Mouse (Mus musculus) hindbrain, embryonic 15.5 days (tissue): Measurements from ENCODE around the gene Cldn19. TPM values are rescaled to one million over a fixed set of nuclear protein-coding genes. Genes with fewer than 3 reads are reported as not detected.

Source experiments
- ATAC-seq: fragments of 200-750 bp; cut with Nextera tagmentation; 2 replicates; pipeline ENCODE4 v1.8.0; 2017; ENCODE audit warnings: low read depth, moderate number of reproducible peaks, moderate TSS enrichment; ENCODE audit not compliant: low FRiP score
- H3K27ac ChIP-seq: fragments of 300-500 bp; sonication (generic); replicated peaks from 2 replicates; pipeline ENCODE4 v1.5.1; 2015; ENCODE audit warnings: mild to moderate bottlenecking, inconsistent platforms
- H3K27me3 ChIP-seq: fragments of 300-500 bp; sonication (generic); 2 replicates; pipeline ENCODE4 v1.6.1; 2015; ENCODE audit warnings: control low read depth, inconsistent platforms
- H3K36me3 ChIP-seq: fragments of 300-500 bp; sonication (generic); 2 replicates; pipeline ENCODE4 v1.6.1; 2015; ENCODE audit warnings: control low read depth, inconsistent platforms
- H3K4me1 ChIP-seq: fragments of 300-500 bp; sonication (generic); replicated peaks from 2 replicates; pipeline ENCODE4 v1.6.1; 2015; ENCODE audit warnings: control low read depth, inconsistent platforms
- H3K4me2 ChIP-seq: fragments of 300-500 bp; sonication (generic); 2 replicates; pipeline ENCODE4 v1.6.1; 2015; ENCODE audit warnings: moderate library complexity, mild to moderate bottlenecking, inconsistent platforms
- H3K4me3 ChIP-seq: fragments of 300-500 bp; sonication (generic); 2 replicates; pipeline ENCODE4 v1.5.1; 2015; ENCODE audit warnings: mild to moderate bottlenecking, inconsistent platforms
- H3K9ac ChIP-seq: fragments of 300-500 bp; sonication (generic); 2 replicates; pipeline ENCODE4 v1.6.1; 2015; ENCODE audit warnings: inconsistent platforms
- H3K9me3 ChIP-seq: fragments of 300-500 bp; sonication (generic); 2 replicates; pipeline ENCODE4 v1.6.1; 2016; ENCODE audit warnings: control low read depth, inconsistent platforms
- WGBS: fragments of 180-500 bp; shearing (Covaris S2); methylation state at CpG from one replicate; pipeline ENCODE4 v1.1.7; 2015; 5-methylcytosine and 5-hydroxymethylcytosine counted together
- polyA plus RNA-seq: library from polyadenylated mRNA; unstranded; fragments of >200 nt; fragmentation: Nextera tagmentation; extraction: Ambion mirVana; gene quantifications from 2 replicates; pipeline ENCODE4 v1.2.1, GENCODE M21; 2015

Gene Cldn19
- polyA plus RNA-seq: 0.80 and 1.2 TPM in 2 replicates

GRCm38 (mm10) chr4:119255351-119255750 is at the start of gene Cldn19:
Gene Cldn19, plus strand, starts transcription at chr4:119255414.
- no peak within 1 kb of the TSS for H3K4me2 ChIP-seq
- H3K4me3 ChIP-seq: no peak within 1 kb of the TSS
- no peak within 1 kb of the TSS for H3K9ac ChIP-seq
- 81% methylated on average over 12 of the region's 12 CpGs for WGBS
- no peaks in the 10 kb centered on the region for H3K36me3 ChIP-seq
- no peaks in the 10 kb centered on the region for H3K27me3 ChIP-seq
- ATAC-seq: no peak
- peak within 1 kb of the TSS; percentile 59 for H3K27ac ChIP-seq
- no peaks in the 10 kb centered on the region for H3K9me3 ChIP-seq
- peaks cover 20% of the 10 kb centered on the region for H3K4me1 ChIP-seq

GRCm38 (mm10) chr4:119216667-119217066 is 38.5 kb upstream of the Cldn19 start:
- H3K27ac ChIP-seq: no peak overlapping the region
- H3K36me3 ChIP-seq: 0 out of 2 replicates have a peak, but pooled peaks cover 5% of the 10 kb centered on the region
- no peak overlapping the region for H3K9ac ChIP-seq
- H3K27me3 ChIP-seq: no peaks in the 10 kb centered on the region
- no peak overlapping the region for H3K4me2 ChIP-seq
- WGBS: 67% methylated on average over 8 of the region's 8 CpGs
- H3K4me3 ChIP-seq: no peak overlapping the region
- no peaks in the 10 kb centered on the region for H3K9me3 ChIP-seq
- no peaks in the 10 kb centered on the region for H3K4me1 ChIP-seq
- peak; percentile 31; the same call in 1 of the 2 replicates for ATAC-seq

GRCm38 (mm10) chr4:119218169-119218568 is 37.0 kb upstream of the Cldn19 start, which contains the start of gene Tmem269:
Gene Tmem269, minus strand, starts transcription at chr4:119218217.
- Histone ChIP-seq H3K9me3 (no peaks in the 10 kb centered on the region), H3K4me3 (no peak within 1 kb of the TSS), H3K27me3 (no peaks in the 10 kb centered on the region), H3K27ac (no peak within 1 kb of the TSS), H3K36me3 (0 out of 2 replicates have a peak, but pooled peaks cover 5% of the 10 kb centered on the region), H3K4me2 (no peak within 1 kb of the TSS), H3K4me1 (no peaks in the 10 kb centered on the region), H3K9ac (no peak within 1 kb of the TSS)
- no peak for ATAC-seq
- 14% methylated on average over 11 of the region's 11 CpGs for WGBS

GRCm38 (mm10) chr4:119223696-119224095 is 31.5 kb upstream of the Cldn19 start:
- Histone ChIP-seq H3K27me3 (no peaks in the 10 kb centered on the region), H3K4me2 (no peak overlapping the region), H3K4me1 (no peaks in the 10 kb centered on the region), H3K4me3 (no peak overlapping the region), H3K9ac (no peak overlapping the region), H3K27ac (no peak overlapping the region), H3K9me3 (no peaks in the 10 kb centered on the region), H3K36me3 (peaks cover 47% of the 10 kb centered on the region)
- 87% methylated on average over 1 of the region's 1 CpGs for whole genome bisulfite sequencing
- no peak for ATAC-seq

GRCm38 (mm10) chr4:119224534-119224933 is 30.7 kb upstream of the Cldn19 start:
- Histone ChIP-seq H3K36me3 (peaks cover 47% of the 10 kb centered on the region), H3K4me2 (no peak overlapping the region), H3K27ac (no peak overlapping the region), H3K9me3 (no peaks in the 10 kb centered on the region), H3K9ac (no peak overlapping the region), H3K4me3 (no peak overlapping the region), H3K27me3 (no peaks in the 10 kb centered on the region), H3K4me1 (no peaks in the 10 kb centered on the region)
- ATAC-seq: no peak
- 91% methylated on average over 3 of the region's 3 CpGs for WGBS

GRCm38 (mm10) chr4:119225719-119226118 is 29.5 kb upstream of the Cldn19 start:
- Histone ChIP-seq H3K4me3 (no peak overlapping the region), H3K36me3 (peaks cover 44% of the 10 kb centered on the region), H3K9ac (no peak overlapping the region), H3K27ac (no peak overlapping the region), H3K9me3 (no peaks in the 10 kb centered on the region), H3K4me2 (no peak overlapping the region), H3K27me3 (no peaks in the 10 kb centered on the region), H3K4me1 (no peaks in the 10 kb centered on the region)
- 90% methylated on average over 9 of the region's 9 CpGs for WGBS
- ATAC-seq: no peak

GRCm38 (mm10) chr4:119226751-119227150 is 28.5 kb upstream of the Cldn19 start:
- H3K27ac ChIP-seq: no peak overlapping the region
- no peak overlapping the region for H3K9ac ChIP-seq
- WGBS: 94% methylated on average over 11 of the region's 11 CpGs
- no peaks in the 10 kb centered on the region for H3K9me3 ChIP-seq
- H3K4me2 ChIP-seq: no peak overlapping the region
- H3K4me1 ChIP-seq: peaks cover 5% of the 10 kb centered on the region
- H3K36me3 ChIP-seq: peaks cover 42% of the 10 kb centered on the region
- ATAC-seq: no peak
- H3K4me3 ChIP-seq: no peak overlapping the region
- no peaks in the 10 kb centered on the region for H3K27me3 ChIP-seq

- peak within 1 kb of the TSS; percentile 75 for H3K9ac ChIP-seq
- H3K4me3 ChIP-seq: peak within 1 kb of the TSS; percentile 95
- H3K4me2 ChIP-seq: peak within 1 kb of the TSS; percentile 86
- no peaks in the 10 kb centered on the region for H3K9me3 ChIP-seq
- peaks cover 28% of the 10 kb centered on the region for H3K36me3 ChIP-seq
- peak within 1 kb of the TSS; percentile 78 for H3K27ac ChIP-seq
- H3K27me3 ChIP-seq: no peaks in the 10 kb centered on the region
- H3K4me1 ChIP-seq: peaks cover 27% of the 10 kb centered on the region
- WGBS: under 1% methylated on average over 70 of the region's 71 CpGs
- ATAC-seq: peak; percentile 97
These were observed 22.6 kb upstream of the Cldn19 start, which contains the start of the genes AU022252 and P3h1 for GRCm38 (mm10) chr4:119232410-119233255. Gene AU022252, minus strand, starts transcription at chr4:119232712. Gene P3h1, plus strand, starts transcription at chr4:119232915.

- Histone ChIP-seq H3K36me3 (peaks cover 24% of the 10 kb centered on the region), H3K4me3 (peak overlapping the region; percentile 95), H3K9ac (peak overlapping the region; percentile 71), H3K9me3 (no peaks in the 10 kb centered on the region), H3K27me3 (no peaks in the 10 kb centered on the region), H3K27ac (peak overlapping the region; percentile 78), H3K4me1 (peaks cover 27% of the 10 kb centered on the region), H3K4me2 (peak overlapping the region; percentile 86)
- WGBS: under 1% methylated on average over 36 of the region's 36 CpGs
- peak; percentile 27; the same call in 1 of the 2 replicates for ATAC-seq
These were observed 21.8 kb upstream of the Cldn19 start for GRCm38 (mm10) chr4:119233256-119233901.

- Histone ChIP-seq H3K9ac (no peak overlapping the region), H3K36me3 (peaks cover 21% of the 10 kb centered on the region), H3K9me3 (no peaks in the 10 kb centered on the region), H3K27me3 (no peaks in the 10 kb centered on the region), H3K4me3 (peak overlapping the region; percentile 95), H3K27ac (no peak overlapping the region), H3K4me1 (peaks cover 33% of the 10 kb centered on the region), H3K4me2 (peak overlapping the region; percentile 86)
- ATAC-seq: no peak
- 86% methylated on average over 3 of the region's 3 CpGs for WGBS
These were observed 20.9 kb upstream of the Cldn19 start for GRCm38 (mm10) chr4:119234348-119234747.

GRCm38 (mm10) chr4:119238661-119239060 is 16.6 kb upstream of the Cldn19 start:
- Histone ChIP-seq H3K9ac (no peak overlapping the region), H3K4me3 (no peak overlapping the region), H3K4me2 (no peak overlapping the region), H3K4me1 (peaks cover 24% of the 10 kb centered on the region), H3K9me3 (no peaks in the 10 kb centered on the region), H3K36me3 (peaks cover 48% of the 10 kb centered on the region), H3K27ac (no peak overlapping the region), H3K27me3 (no peaks in the 10 kb centered on the region)
- WGBS: 79% methylated on average over 3 of the region's 3 CpGs
- ATAC-seq: no peak

- H3K36me3 ChIP-seq: peaks cover 51% of the 10 kb centered on the region
- peak overlapping the region; percentile 65 for H3K27ac ChIP-seq
These were observed 16.0 kb upstream of the Cldn19 start for GRCm38 (mm10) chr4:119239181-119239682.

More at GRCm38 (mm10) chr4:119239181-119239682, 16.0 kb upstream of the Cldn19 start:
- H3K4me2 ChIP-seq: peak overlapping the region; percentile 30
- no peaks in the 10 kb centered on the region for H3K9me3 ChIP-seq
- peaks cover 19% of the 10 kb centered on the region for H3K4me1 ChIP-seq
- peak overlapping the region; percentile 37; the same call in 1 of the 2 replicates for H3K9ac ChIP-seq
- H3K4me3 ChIP-seq: 0 out of 2 replicates have a peak overlapping the region, but pooled peaks have one; percentile 12
- no peaks in the 10 kb centered on the region for H3K27me3 ChIP-seq
- WGBS: 34% methylated on average over 12 of the region's 12 CpGs
- peak; percentile 49; the same call in 1 of the 2 replicates for ATAC-seq
